Mouse (Mus musculus) megakaryocyte progenitor cell, adult 5-6 weeks (primary cell): ENCODE data around the gene Anks1b. TPM values are rescaled to one million over a fixed set of nuclear protein-coding genes. Genes with fewer than 3 reads are reported as not detected.

ENCODE experiments used
- ATAC-seq: replicated peaks from 2 replicates; pipeline ENCODE4 v1.8.0; 2016; ENCODE audit warnings: mild to moderate bottlenecking, moderate TSS enrichment, inconsistent platforms; ENCODE audit not compliant: poor library complexity
- total RNA-seq, 2 experiments: library from RNA; stranded (forward) in 1 of 2; stranded (reverse) in 1 of 2; fragments of 157-497, 149-512 nt in 1 of 2; fragments of 200-1000 nt in 1 of 2; gene quantifications; 2 replicates each; pipeline versions ENCODE4 v1.2.3 to v1.2.4; 2015 to 2017

Gene Anks1b
- total RNA-seq, 2 experiments from 2014 or later = not detected

- peak; percentile 89 for ATAC-seq
These were observed 1109.7 kb downstream of the Anks1b start for GRCm38 (mm10) chr10:90983046-90983445.

DNA sequence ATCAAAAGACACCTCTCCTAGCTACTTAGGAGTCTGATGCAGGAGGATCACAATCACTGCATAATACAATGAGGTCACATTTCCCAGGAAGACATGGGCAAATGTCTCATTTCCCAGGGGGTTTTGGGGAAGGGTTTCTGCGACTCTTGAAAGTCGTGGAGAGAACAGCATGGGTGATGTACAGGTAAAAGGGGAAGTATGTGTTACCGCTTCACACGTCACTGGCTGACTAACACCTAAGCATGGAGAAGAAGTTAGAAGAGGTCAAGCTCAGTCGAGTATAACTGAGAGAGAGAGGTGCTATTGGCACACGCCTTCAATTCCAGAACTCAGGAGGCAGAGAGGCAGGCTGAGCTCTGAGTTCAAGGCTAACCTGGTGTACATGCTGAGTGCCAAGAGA is 1117.0 kb downstream of the Anks1b start:
- no peak for ATAC-seq

DNA sequence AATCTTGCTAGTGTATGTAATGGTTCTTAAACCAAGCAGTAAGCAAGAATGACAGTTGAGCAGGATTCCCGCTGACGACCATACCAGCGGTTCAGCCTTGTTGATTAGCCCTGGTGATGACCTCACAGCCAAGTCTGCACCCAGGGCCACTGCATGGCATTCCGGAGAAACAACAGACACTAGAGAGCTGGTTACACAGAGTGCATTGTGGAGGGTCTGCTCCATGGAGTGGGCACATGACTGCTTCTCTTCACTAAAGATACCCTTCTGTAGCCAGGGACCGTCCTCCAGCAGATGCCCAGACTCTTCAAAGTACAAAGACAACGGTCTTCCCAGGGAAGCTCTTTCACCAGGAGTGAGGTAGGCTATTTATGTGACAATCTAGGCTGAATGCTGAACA is 1118.9 kb downstream of the Anks1b start:
- ATAC-seq = no peak

DNA sequence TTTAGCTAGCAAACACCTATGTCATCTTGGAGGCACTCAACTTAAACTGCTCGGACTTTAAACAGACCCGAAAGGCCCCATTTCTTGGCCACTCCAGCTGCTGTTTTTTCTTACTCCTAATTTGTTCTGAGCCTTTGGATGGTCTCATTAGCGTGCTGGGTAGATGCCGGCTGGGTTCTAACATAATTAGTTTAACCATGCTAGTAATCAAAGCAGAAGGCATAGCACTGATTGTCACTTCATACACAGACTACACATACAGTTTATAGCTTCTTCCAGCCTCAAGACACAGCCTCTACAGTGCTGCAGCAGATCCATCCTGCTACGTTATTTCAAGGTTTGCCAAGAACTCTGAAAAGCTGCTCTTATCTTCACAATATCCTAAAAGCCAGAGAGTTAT is 1120.6 kb downstream of the Anks1b start:
- ATAC-seq = no peak

DNA sequence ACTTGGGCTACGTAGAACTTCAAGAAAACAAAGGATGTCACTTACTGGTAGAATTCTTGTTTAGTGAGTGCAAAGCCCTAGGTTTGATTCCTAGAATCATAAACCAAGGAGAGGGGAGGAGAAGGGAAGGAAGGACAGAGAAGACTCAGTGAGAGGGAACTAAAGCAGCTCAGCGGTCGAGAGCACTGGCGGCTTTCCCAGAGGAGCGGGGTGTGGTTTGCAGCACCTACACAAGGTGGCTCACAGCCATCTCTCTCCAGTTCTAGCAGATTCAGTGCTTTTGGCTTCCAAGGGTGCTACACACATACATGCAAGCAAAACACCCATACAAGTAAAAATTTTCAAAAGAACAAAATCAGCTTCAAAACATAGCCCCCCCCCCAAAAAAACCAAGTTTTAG is 1126.6 kb downstream of the Anks1b start:
- no peak for ATAC-seq

DNA sequence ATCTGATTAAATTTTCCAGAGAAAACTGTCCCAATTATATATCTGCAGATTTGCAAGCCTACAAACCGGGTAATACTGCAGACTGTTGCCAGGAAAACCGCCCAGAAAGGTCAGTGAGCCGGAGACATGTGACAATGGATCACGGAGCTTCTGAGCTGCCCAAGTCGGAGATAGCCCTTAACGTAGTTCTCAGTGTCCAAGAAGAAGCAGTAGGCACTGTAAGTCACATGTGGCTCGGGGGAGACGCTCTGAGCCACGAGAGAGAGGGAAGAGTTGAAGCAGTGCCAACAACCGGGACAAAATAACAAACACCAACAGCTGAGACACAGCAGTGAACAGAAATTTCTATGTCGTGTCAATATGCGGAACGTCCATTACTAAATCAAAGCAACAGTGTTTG is 1128.1 kb downstream of the Anks1b start:
- no peak for ATAC-seq

DNA sequence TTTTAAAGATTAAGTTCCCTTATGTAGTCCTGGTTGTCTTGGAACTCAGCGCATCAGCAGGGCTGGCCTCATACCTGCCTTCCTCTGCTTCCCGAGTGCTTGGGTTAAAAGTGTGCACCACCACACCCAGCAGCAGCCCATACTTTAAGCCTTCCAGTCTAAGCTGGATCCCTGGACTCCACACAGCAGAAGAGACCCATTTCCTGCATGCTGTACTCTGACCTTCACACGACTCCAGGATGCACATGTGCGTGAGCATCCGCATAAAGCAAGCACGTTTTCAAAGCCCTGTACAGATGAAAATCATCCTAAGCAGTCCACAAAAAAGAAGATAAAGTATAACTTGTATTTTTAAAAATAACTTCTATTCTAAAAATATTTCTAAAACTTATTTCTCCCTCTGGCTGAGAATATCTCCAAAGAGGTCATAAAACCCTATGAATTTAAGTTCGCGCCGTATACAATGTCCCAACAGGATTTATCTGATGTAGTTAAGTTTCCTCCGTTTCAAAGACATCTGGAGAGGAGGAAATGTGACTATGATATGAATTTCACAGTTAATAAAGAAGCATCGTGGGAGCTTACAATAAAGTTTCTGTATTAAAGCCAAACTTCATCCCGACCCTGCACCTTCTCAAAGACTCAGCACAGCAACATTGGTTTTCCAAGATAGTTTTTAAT is 1132.7 kb downstream of the Anks1b start:
- ATAC-seq = no peak

Other genes starting within 250 kb of the Anks1b start
- 21.6 and 28.6 TPM in 2 replicates for gene Scyl2, start 187.2 kb upstream of the Anks1b start, total RNA-seq (2015)
- gene Scyl2, start 187.2 kb upstream of the Anks1b start, total RNA-seq (2017) = 24.7 and 28.8 TPM in 2 replicates
- gene Actr6, start 141.2 kb upstream of the Anks1b start, total RNA-seq (2015) = 28.4 and 38.2 TPM in 2 replicates
- gene Actr6, start 141.2 kb upstream of the Anks1b start, total RNA-seq (2017) = 28.9 TPM in 2 replicates
- 62.9 and 71.0 TPM in 2 replicates for gene Uhrf1bp1l, start 128.5 kb upstream of the Anks1b start, total RNA-seq (2015)
- 31.8 and 41.7 TPM in 2 replicates for gene Uhrf1bp1l, start 128.5 kb upstream of the Anks1b start, total RNA-seq (2017)